Mouse (Mus musculus) WW6 (cell line): ENCODE measurements at regions not wholly inside any gene's neighbourhood (a gene's known extent, or its start where the extent isn't known, plus 50 kb on each side); places are given as distances from the start of the nearest gene placed in this dataset.

Source experiments
- DNase-seq: peaks from one replicate; pipeline ENCODE4 v3.0.0-alpha.2; 2013; ENCODE audit warnings: low read depth, low spot score

GRCm38 (mm10) chr6:10970587-10971138 lies 936.6 kb downstream of the Ndufa4 start:
- peak; percentile 3 for DNase-seq

GRCm38 (mm10) chr6:10969841-10970536 lies 937.3 kb downstream of the Ndufa4 start:
- peak; percentile 7 for DNase-seq

- no peak for DNase-seq
Measured at GRCm38 (mm10) chr6:10943545-10943944, 963.8 kb downstream of the Ndufa4 start.

- no peak for DNase-seq
Measured at GRCm38 (mm10) chr6:10941470-10941869, 965.8 kb downstream of the Ndufa4 start.
